Comparison of ENCODE assay signal across 22 mouse cellular contexts in genomic region chr6:113737318-113738046, GRCm38 (mm10). TPM values are rescaled to one million over a fixed set of nuclear protein-coding genes. Genes with fewer than 3 reads are reported as not detected.
"Had no signal": no experiment of that assay in that cellular context is flagged by ENCODE, and none has a peak within 500 bp of the region (broad histone marks: within the 10 kb centered on the region; RNA-seq: fewer than 3 reads in every experiment).

No protein-coding gene starts in this region.

- H3K4me2 ChIP-seq: kidney, embryonic 15.5 days; limb, embryonic 12.5 days; limb, embryonic 15.5 days; liver, embryonic 11.5 days; lung, embryonic 14.5 days; midbrain, embryonic 11.5 days; stomach, embryonic 15.5 days had no signal

- H3K27me3 ChIP-seq: kidney, embryonic 15.5 days; limb, embryonic 12.5 days; limb, embryonic 15.5 days; stomach, embryonic 15.5 days had no signal

- H3K27ac ChIP-seq: kidney, embryonic 15.5 days; limb, embryonic 12.5 days; limb, embryonic 15.5 days; liver, embryonic 14.5 days; macrophage; stomach, embryonic 15.5 days had no signal

- H3K9me3 ChIP-seq: kidney, embryonic 15.5 days; limb, embryonic 12.5 days; limb, embryonic 15.5 days; stomach, embryonic 15.5 days had no signal

- DNase-seq: left cerebral cortex, postnatal 4 days; liver, postnatal 0 days; lung, embryonic 14.5 days; midbrain, embryonic 14.5 days; thymus, adult 2 months; thymus, postnatal 25 days had no signal

- H3K4me3 ChIP-seq: kidney, embryonic 15.5 days; limb, embryonic 12.5 days; limb, embryonic 15.5 days; stomach, embryonic 15.5 days had no signal

- H3K9ac ChIP-seq: kidney, embryonic 15.5 days; limb, embryonic 12.5 days; limb, embryonic 15.5 days; liver, embryonic 14.5 days; liver, postnatal 0 days; lung, embryonic 14.5 days; stomach, embryonic 15.5 days had no signal

- ATAC-seq: hindbrain, embryonic 16.5 days; liver, postnatal 0 days; lung, postnatal 0 days had no signal

RNA-seq across cellular contexts. Expression of gene Ghrl, which starts 17.8 kb away (rescaled TPM):
- total RNA-seq: layer of hippocampus, adult 18-20 months; left cerebral cortex, adult 8-10 months; left cerebral cortex, postnatal 14 days; left cerebral cortex, postnatal 4 days; megakaryocyte-erythroid progenitor cell, adult 5-6 weeks; midbrain, postnatal 0 days had no signal
- polyA plus RNA-seq: liver, embryonic 11.5 days; liver, postnatal 0 days; lung, embryonic 14.5 days; macrophage; midbrain, postnatal 0 days; neural tube, embryonic 11.5 days had no signal
